Mouse (Mus musculus) spleen, postnatal 4 days (tissue): Measurements from ENCODE around the gene Hmga2.

Experiments used
- DNase-seq, 2 experiments: peaks; one replicate each; pipeline ENCODE4 v3.0.0; 2022; ENCODE audit warnings: low spot score in 2 of 2

The Hmga2 gene

DNA sequence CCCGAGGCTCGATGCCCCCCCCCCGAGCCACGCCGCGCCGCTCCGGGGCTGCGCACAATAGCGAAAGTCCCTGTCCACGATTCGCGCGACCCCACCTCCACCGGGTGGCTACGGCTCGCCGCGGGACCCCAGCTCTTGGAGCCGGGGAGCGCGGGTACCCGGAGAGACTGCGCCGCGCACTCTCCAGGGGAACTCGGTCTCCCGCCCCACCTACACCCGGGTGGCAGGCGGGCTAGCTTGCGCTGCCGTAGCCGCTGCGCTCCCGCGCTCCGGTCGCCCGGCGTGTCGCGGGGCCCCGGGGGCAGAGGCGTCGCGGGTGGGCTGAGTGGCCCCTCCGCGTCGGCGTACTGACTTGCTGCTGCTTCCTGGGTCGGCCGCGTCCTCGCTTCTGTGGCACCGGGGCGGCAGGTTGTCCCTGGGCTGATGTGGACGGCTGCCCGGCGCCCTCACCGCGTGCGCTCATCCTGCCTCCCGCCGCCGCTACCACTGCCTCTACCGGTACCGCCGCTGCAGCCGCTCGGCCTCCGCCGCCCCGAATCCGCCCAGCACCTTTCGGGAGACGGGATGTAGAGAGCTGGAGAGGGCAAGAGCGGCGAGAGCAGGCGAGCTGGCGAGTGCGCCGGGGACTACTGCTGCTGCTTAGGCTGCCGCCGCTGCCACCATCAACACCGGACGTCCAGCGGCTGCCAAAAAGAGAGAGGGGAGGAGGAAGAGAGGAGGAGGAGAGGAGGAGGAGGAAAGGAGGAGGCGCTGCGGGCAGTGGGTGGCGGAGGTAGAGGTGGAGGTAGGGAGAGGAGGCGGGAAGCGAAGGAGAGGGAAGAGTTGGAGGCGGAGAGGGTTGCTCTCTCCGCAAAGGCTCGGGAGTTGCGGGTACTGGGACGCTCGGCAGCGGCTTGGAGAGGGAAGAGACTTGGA, at the start of gene Hmga2:
Gene Hmga2 (minus strand): TSS at position 869 of the 915 bp plus-strand sequence.
- peak; percentile 19 to 68 for DNase-seq

DNA sequence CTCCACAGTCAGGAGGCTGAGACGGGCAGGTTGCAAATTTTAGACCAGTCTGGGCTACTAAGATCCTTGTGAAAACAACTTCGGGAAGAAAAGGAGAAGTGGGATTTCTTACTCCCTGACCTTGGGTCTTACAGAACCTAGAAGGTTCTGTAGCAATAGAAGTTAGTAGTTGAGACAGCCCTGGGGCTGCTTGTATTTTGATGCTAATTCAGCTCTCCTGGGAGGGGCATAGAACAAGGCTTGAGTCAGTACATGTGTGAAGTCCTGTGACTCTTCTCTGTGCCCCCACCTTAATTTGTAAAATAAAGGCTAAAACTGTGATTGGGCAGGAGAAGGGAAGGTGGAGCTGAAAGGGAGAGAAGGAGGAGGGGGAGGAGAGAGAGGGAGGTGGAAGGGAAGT, 46.7 kb upstream of the Hmga2 start:
- no peak for DNase-seq

DNA sequence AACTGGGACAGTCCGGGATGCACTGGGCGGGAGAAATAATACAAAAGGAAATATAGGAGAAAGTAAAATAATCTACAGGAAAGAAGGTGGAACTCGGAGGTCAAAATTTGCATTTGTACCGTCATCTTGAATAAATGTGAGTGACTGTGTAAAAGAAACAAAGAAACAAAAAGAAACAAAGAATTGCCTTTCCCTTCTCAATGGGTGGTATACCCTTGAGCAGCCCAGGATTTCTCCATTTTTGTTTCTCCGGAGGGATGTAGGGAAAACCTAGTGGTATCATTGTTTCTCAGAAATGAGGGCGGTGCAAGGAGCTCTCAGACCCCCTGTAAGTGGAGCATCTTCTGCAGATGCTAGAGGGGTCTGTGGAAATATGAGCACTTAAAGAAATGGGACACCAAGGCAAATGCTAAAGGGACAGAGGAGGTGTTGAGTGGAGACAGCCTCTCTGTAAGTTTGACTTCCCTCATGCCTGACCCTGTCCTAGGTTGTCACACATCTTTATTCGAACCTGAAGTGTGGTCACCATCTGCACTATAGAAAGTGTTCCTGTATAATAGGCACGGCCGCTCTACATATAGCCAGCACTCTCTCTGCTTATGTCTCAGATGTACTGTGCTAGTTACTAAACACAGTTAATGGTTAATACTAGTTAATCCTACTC, 45.8 kb upstream of the Hmga2 start:
- DNase-seq: no peak

DNA sequence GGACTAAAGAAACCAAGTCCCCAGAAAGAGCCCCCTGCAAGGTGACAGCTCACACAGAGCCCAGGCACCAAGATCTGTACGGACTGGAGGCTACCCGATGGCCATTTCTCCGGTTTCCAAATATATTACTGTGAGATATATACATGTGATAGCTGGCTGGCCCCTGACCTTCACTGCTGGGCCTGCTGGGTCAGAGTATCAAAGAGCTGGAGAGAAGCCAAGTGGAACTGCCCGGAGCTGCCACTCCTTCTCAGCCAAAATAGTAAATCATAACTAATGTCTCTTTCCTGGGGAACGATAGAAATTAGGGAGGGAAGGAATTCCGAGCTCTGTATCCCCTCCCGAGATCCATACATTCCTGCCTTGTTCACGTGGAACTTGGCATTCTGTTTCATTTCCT, 40.0 kb upstream of the Hmga2 start:
- no peak for DNase-seq

DNA sequence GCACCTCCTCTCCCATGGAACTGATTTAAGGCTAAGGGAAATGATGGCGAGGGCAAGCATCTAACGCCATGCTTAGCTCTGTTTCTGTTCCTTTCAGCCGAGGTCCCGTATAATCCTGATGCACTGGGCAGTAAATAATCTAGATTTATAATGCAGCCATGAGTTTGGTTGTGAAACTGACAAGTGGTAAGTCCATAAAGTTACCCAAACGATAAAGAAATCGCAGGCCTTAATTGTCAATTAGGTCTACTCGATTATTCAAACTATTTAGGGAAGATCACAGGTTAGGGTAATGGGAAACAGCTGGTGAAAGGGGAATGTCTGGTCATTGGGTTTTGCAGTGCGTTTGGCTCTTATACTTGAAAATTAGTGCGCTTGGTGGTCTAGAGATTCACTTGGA, 37.5 kb upstream of the Hmga2 start:
- DNase-seq: no peak

DNA sequence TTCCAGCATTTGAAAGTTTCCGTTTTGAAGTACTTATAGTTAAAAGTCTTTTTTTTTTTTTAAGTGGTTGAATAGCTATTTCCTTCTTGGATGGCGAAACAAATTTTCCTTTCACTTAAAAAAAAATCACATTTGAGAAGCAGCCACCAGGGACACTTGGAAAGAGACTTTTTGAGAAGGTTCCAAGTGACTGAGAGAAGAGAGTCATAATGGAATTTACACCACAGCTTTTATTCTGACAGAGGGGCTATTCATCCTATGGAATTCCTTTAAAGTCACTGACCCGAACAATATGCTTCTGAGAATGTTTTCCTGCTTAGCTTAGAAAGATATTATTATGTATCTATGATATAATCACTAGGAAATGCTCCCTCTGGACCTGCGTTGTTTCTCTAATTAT, 36.7 kb upstream of the Hmga2 start:
- no peak for DNase-seq

DNA sequence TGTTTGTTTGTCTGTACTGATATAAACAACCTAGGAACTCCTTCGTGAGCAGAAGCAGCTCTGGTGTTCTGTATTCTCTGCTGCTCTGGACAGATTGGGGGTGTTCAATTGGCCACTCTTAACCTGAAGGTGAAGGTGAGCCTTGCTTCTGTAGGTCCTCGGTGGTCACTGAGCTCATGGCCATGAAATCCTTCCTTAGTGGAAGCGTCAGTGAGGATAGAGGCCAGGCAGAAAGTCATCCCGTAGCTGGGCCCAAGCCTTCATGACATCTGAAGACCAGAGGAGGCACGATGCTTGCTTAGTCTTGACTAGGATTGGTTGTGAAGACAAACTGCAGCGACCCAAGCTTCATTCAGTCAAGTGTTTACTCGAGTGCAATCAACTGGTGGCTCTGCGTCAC, 35.9 kb upstream of the Hmga2 start:
- DNase-seq: no peak

DNA sequence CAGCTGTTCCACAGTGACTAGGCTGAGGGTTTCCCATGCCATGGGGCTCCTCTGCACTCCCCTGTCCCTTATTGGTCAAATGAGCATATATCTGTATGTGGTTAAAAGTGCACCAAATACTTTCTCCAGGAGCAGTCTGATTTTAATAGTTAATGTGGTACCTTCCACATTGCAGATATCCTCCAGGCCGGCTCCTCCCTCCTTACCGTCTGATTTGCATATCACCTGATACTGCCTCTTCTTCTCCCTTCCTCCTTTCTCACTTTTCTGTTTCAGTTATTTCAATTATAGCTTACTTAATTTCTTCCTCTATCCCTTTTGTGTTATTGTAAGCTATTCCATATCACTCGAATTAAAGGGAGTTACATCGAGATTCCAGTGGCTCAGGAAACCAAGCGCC, 27.7 kb upstream of the Hmga2 start:
- DNase-seq: no peak

DNA sequence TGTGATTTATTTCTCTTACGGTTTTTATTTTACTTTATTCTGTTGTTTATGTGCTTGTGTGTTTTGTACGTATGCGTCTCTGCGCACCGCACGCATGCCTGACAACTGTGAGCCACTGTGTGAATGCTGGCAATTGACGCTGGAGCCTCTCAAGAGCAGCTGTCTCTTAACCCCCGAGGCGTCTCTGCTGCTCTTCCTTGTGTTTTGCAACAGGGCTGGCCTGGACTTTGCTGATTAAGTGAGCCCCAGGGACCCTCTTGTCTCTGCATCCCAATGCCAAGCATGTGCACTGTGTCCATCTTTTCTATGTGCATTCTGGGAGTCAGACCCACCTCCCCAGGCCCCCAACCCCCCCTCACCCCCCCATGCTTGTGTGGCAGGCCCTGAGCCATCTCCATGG, 24.5 kb upstream of the Hmga2 start:
- no peak for DNase-seq

DNA sequence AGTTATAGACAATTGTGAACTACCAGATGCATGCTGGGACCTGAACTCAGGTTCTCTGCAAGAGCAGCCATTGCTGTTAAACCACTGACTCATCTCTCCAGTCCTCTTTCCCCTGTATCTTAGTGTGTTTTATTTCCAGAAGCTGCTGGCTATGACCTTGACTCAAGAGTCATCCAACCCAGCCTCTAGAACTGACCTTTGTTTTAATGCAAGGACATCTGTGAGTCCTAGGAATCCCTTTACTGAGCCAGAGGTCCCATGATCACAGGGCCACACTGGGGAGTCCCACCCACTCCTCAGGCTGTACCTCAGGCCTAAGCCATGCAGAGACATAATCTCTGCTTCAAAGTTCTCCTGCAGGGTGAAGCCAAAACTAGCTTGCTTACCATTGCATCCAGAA, 21.8 kb upstream of the Hmga2 start:
- no peak for DNase-seq

DNA sequence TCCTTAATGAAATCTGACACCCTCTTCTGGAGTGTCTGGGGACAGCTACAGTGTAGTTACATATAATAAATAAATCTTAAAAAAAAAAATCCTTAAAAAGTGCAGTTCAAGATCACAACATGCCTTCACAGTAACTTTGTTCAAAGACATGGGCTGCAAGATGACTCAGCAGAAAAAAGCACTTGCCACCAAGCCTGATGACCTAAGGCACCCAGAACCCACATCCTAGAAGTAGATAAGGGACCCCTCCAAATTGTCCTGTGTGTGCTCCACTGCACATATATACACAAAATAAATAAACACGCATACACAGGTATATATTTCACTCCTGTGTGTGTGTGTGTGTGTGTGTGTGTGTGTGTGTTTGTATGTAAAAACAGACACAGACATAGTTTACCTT, 18.4 kb upstream of the Hmga2 start:
- DNase-seq: no peak

DNA sequence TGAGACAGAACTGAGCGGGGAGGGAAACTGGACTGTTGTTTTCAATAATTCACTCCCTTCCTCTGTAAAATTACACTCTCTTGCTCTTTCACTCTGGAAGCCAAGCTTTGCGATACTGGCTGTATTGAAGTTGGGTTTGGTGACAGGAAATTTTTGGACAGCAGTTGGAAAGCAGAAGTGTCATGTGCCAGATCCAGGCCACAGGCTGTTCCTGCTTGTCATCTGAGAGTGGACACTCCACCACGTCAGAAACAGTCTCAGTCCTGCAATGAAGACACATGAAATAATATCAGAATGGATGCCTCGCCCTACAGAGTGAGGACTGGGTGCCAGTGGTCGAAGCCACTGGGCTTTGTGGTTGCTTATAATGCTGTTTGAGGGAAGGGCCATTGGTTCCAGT, 15.2 kb upstream of the Hmga2 start:
- no peak for DNase-seq

DNA sequence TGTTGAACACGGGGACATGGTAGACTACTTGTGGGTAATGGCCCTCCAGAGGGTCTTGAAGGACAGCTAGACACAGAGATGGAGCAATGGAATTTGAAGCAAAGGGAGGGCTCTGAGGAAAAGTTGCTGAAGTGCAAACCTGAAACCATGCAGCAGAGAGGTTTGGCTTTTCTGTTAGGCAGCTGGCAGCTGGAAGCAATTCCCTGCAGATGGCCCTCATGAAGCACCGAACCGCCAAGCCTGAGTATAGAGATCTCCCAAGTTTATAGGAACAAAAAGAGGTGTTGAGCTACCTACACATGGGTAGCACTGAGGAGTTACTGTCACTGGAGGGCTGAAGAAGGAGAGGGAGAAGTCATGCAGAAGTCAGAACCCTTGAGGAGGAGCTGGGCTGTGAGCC, 13.3 kb upstream of the Hmga2 start:
- no peak for DNase-seq

DNA sequence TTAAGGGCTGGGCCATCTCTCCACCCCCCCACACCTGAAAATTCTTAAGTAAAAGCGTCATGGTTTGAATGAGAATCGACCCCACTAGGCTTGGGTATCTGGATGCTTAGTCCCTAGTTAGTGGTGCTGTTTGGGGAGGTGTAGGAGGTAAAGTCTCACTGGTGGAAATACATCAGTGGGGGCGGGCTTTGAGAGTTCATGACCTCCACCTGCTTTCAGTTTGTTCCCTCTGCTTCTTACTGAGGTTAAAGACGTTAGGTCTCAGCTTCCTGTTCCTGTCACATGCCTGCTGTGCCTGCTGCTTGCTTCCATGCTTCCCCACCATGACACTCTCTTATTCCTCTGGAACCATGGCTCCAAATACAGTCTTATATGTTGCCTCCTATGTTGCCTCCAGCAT, 12.3 kb upstream of the Hmga2 start:
- no peak for DNase-seq

DNA sequence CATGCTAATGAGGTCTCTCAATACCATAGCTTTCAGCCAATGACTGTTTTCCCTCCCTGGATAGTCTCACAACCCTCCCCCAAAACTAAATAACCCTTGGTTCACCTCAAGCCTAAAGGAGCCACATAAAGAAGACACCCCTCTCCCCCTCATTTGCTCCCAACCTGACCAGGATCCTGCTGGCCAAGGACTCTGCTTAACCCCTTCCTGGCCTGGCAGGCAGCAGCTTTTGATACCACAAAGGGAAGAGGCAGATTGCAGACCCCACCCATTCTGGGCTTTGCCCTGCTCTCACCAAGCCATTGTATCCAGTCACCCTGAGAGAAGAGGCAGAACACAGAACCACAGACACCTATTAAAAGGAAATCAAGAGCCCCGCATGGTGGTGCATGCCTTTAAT, 11.6 kb upstream of the Hmga2 start:
- DNase-seq: no peak

DNA sequence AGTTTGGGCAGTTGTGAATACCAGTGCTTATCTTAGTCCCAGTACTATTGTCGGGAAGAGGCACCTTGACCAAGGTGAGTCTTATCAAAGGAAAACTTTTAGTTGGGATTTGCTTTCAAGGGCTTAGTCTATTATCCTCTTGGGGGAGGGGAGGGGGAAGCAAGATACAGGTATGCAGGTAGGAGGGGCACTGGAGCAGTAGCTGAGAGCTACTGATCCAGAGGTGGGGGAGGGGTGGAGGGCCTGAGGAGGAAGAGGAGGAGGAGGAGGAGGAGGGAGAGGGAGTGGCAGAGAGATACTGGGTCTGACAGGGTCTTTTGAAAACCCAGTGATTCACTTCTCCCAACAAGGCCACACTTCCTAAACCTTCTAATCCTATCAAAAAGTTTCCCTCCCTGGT, 9.2 kb upstream of the Hmga2 start:
- no peak for DNase-seq

DNA sequence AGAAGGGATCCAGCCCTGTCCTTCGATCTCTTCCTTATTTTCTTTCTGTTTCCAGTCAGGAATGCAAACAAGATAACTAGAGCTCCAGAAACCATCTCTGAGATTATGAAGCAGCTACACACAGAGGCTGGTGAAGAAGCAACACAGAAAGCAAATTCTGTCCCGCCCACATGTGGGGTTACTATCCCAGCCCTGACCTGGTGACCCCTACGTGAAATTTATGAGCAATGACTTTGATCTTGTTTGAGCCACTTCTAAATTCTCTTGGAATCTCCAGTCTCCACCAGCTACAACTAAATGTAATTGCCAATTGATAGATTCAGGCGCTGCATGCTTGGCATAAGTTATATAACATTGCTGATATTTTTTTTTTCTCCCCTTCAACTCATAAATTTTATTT, 7.9 kb upstream of the Hmga2 start:
- no peak for DNase-seq

DNA sequence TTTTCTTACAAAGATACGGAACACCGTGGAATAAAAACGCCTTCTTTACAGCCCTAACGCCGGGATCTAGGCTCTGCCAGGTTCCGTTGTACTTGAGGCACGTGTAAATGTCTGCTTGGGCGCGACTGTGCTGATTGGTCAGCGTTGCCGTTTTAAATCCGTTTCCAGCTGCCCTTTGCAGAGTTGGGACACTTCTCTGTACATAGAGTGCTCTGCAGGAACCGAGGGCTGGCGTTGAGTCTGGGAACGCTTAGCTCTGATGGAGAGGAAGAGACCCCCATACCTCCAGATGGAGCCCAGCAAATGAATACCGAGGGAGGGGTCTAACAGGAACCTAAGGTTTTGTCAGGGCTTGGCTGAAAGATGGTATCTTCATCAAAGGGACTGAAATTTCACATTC, 1.9 kb upstream of the Hmga2 start:
- DNase-seq: no peak

DNA sequence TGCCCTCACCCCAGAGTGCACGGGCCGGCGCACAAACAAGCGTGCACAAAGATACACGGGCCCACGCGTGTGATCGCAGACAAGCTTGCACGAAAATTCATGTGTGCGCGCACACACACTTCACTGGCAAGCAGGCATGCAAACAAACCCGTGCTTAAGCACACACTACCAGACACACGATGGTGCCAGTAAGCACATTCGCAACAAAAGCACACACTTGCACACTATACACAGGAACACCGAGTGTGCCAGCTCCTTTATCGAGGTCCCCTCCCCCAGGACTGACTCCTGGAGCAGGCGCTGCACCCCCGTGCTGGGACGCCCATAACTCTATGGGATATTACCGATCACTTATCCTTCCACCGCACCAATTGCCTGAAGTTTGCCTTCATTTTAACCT, 1.2 kb upstream of the Hmga2 start:
- DNase-seq: no peak

DNA sequence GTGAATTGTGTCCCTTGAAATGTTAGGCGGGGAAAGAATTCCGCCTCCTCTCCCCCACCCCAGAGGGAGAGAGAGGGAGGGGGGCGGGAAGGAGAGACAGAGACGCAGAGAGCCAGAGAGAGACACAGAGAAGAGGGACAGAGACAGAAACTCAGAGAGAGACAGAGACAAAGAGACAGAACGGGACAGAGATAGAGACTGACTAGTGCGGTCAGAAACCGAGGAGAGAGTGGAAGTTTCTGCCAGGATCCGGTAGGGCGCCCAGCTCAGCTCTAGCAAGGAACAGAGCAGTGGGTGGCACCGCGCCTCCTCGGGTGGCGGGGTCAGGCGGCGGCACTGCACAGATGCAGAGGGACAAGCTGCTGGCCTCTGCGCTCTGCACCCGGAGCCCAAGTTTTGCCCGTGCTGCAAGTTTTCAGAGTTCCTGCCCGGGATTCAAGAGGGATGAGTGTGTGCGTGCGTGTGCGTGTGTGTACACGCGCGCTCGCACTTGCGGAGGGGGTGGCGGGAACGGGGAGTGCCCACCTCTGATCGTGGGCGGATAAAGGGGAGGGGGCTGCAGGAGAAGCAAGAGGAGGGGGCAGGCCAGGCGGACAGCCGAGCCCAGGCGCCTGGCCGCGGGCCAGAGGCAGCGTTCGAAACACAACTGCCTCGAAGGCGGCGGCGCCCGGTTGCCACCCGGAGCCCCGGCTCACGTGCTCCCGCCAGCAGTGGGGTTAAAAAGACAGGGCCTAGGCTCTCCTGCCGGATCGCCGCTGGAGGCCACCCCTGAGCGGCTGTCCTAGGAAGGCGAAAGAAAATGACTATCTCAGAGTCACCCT, 457 bp upstream of the Hmga2 start:
- peak; percentile 23 to 70 for DNase-seq

DNA sequence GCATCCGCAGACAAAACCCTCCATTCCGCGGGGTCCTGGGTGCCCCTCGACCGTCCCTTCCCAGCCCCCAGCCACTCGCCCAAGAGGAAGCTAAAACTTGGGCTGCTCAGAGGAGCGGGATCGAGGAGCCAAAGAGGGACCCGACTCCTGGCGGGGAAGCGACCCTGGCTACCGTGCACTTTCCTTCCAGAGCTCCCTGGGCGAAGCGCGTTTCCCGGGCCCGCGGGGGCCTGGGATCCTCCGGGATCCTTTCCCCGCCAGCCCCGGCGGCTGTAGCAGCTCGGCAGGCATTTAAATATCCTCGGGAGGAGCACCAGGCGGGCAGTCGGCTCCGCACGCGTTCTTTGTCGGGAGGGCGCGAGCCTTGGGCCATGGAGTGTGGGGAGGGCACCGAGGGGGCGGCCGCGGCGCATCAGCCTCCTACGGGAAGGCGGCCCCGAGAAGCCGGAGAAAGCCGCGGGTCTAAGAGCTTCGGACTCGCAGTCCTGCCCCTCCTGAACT, 1.2 kb downstream of the Hmga2 start:
- peak in 1 of 2 experiments; percentile 64 for DNase-seq

DNA sequence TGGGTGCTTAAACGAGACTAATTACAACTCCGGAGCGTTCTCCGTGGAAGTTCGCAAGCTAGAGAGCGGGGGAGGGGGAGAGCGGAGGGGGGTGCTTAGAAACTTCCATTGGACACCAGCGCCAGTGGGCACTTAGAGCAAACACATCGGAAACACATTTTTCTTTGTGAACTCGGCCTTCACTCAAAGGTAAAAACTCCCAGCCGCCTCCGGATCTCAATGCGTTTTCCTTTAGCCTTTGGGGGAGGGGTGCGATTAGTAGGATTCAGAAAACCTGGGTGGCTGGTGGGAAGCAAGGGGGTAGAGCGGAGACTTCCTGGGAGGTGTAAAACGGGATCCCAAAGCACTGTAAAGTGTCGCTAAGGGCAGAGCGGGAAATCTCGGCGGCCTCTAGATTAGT, 2.0 kb downstream of the Hmga2 start:
- DNase-seq: no peak
